Mouse (Mus musculus): ENCODE results near the gene Prkch.
A peak's percentile ranks its signal among the peaks of the same experiment; 100 is the strongest.

Gene Prkch

DNA sequence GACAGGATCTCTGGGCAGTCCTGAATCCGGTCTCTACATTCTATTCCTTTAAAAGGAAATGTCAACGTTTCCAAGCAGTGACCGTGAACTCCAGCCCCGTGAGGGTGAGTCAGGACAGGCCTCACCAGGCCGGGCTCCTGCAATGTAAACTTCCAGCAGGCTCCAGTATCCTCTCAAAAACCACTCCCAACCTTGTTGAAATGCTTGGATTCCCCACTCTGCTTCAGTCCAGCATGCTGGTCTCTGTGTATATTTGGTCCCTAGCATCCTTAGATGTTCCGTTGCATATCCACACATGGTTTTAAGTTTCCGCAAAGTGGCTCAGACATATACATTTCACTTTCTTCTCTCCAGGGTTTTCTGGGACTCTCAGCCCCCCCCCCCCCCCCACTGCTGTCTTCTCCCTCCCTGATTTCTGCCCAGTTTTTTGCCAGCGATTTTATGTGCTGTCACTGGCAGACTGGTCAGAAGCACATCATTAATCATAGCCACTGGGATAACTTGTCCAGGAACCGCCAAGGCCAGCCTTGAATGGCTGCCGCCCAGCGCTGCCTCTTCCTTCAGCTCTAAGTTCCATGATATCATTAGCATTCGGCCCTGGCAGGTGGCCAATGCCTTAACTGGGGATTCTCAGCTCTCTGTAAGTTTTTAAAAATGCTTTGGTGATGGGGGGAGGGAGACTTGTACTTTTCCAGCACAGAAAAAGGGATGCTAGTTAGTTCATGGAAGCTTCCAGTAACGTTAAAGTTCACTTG, 225.6 kb downstream of the Prkch start:
- DNase-seq = peak; percentile 68

DNA sequence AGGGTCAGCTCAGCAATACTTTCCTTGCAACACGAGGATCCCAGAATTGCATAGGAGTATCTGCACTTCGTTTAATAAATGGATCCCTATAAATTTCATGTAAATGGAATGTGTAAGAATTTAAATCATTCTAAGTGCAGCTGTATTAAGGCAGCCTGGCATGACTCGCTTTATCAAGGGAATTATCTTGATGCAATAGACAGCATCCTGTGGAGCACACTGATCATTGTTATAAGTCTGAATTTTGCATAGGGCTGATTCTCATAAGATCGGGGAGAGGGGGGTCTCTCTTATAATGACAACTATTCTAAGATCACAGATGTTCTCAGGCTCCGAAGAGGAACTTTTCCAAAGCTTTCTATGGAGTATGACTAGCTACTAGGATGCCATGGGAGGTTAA, 226.3 kb downstream of the Prkch start:
- no peak for DNase-seq

DNA sequence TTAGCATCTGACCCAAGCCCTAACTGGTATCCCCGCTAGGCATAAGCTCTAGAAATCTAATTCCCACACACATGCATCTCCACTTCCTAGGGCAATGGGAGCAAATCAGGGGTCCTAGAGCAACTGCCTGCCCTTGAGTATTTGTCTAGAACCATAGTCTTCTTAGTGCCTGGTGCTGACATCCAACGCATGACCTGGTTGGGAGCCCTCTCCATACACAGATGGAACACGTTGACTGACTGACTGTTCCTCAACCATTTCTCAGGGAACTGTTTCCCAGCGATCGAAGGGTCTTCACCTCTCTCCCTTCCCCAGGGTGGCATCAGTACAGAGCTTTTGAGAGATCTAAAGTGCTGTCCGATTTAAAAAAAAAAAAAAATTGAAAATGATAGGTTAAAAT, 227.6 kb downstream of the Prkch start:
- DNase-seq = no peak

DNA sequence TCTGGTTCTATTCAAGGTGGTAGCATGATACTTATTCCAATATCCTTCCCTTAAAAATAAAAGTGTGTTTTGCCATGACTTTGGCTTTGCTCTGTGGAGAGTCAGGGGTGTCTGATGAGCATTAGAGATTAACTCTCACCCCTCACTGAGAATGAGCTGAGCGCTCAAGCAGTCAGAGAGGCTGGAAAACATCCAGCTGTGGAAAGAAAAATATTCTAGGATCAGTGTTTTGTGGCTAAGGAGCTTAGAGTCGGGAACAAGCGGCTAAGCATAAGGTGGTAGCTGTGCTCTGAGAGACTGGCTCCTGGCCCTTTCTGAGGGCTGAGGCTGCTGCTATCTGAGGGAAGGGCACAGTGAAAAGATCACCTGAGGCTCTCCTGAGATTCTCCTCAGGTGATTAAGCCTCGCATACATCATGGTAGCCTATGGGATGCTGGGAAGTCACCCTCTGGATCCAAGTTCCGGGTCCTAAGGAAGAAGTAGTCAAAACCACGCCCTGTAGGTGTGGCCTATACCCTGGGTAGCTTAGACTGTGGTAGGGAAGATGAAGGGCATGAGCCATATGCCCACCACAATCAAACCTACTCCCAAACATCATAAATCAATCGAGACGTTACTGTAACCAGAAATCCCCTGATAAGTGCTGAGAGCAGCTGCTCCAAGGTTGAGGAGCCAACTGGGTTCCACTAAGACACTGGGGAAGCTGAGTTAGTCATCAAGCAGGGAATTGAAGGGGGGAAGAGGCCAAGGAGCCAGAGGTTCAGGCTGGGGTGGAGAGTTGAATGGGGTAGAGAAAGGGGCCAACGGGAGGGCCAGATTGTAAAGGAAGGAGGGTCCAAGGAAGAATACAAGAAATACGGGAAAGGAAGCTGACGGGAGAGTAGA, 228.7 kb downstream of the Prkch start:
- DNase-seq = no peak

DNA sequence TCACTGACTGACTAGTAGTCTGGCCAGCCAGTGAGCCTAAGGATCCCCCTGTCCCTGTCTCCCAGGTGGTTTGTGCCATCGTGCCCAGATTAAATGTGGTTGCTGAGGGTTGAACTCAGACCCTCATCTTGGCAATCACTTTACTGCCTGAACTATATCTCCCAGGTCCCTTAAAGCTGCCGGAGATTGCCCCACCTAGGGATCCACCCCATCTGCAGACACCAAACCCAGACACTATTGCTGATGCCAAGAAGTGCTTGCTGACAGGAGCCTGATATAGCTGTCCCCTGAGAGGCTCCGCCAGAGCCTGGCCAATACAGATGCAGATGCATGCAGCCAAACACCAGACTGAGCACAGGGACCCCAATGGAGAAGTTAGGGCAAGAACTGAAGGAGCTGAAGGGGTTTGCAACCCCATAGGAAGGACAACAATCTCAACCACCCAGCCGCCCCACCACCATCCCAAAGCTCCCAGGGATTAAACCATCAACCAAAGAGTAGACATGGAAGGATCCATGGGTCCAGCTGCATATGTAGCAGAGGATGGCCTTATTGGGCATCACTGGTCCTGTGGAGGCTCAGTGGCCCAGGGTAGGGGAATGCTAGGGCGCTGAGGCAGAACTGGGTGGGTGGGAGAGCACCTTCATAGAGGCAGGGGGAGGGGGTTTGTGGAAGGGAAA, 229.6 kb downstream of the Prkch start:
- no peak for DNase-seq

DNA sequence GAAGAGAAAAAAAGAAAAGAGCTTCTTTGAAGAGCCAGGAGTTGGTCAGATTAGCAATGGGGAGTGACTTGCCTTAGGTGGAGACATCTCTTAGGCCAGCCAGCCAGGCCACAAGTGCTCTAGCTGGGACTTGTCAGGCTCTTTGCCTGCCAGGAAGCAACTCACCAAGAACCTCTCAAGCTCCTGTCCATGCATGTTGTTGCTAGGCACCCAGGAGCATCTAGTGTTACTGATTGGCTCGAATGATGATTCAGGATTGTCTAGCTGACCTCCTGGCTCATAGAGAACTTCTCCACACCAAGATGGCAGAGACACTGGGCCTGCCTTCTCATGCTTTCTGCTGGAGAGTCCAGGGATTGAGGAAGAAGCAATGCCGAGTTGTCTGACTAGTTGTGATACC, 230.3 kb downstream of the Prkch start:
- no peak for DNase-seq

DNA sequence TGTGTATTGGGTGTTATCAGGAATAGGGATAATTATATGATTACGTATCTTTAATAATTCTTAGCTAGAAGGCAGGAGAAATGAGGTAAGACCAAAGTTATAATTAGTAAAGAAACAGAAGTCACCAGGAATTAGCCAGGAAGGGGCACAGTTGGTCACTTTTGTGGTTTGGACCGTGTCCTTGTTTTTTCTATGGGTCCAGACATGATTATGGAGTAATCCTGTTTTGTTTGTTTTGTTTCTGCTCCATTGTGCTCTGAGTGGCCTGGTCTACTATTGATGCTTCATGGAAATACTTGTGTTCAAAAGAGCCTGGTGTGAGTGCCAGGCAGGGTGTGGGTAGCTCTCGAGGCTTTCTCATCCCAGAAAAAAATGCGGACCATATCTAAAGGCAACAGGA, 230.9 kb downstream of the Prkch start:
- DNase-seq = no peak

DNA sequence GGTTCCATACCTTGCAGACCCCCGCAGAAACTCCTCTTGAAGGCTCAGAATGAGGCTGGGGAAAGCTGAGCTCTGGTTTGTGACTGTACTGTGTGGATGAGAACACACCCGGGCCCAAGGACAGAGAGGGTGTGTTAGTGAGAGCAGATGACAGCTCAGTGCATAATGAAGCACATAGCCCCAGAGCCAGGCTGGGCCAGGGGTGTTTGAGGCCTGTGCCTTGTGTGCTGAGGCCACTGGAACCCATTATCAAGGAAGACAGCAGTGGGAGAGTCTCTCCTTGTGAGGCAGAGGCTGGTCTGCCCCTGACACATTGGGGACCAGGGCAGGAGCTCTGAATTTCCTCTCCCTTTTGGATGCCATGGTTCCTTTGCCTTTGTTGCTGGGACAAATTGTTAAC, 231.3 kb downstream of the Prkch start:
- DNase-seq = no peak

DNA sequence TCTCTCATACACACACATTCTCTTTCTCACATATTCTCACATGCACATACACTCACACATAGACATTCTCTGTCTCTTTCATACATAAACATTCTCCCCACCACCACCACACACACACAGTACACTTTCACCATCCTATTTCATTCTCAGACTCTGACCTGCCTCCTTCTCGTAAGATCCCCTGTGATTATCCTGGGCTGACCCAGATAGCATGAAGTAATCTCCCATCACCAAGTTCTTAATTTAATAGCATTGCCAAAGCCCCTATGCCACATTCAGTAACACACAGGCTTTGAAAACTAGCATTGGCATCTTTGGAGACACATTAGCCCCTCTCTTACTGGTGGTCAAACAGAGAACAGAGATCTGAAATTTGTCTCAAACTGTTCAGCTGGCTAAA, 232.3 kb downstream of the Prkch start:
- DNase-seq = no peak

DNA sequence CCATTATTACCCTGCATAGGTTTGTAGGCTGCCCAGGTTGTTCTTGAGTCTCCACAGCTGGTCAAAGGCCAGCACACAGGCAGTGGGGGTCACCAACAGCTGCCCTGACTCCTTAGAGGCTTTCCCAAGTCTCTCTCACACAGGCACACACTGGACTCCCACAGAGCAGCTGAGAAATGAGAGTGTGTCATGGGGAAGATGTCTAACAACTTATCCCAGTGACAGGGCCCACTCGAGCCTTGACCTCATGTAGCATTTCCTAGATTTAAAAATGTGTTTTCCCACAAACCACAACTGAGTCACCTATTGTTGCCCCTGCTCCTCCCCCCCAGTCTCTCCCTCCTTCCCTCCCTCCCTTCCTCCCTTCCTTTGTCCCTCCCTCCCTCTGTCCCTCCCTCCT, 234.2 kb downstream of the Prkch start:
- no peak for DNase-seq

DNA sequence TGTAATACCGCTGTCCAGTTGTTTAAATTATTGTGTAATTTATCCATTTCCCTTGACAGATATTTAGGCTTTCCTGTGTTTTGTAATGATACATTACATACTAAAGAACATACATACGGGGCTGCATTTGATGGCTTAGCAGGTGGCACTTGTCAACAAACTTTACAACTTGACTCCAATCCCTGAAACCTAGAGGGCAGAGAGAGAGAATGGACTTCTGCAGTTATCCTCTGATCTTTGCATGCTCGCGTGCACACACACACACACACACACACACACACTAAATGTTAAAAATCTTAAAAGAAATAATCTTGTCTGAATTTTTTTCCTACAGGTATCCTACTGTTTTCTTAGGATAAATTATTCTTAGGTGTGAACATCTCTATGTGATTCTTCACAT, 236.6 kb downstream of the Prkch start:
- no peak for DNase-seq

DNA sequence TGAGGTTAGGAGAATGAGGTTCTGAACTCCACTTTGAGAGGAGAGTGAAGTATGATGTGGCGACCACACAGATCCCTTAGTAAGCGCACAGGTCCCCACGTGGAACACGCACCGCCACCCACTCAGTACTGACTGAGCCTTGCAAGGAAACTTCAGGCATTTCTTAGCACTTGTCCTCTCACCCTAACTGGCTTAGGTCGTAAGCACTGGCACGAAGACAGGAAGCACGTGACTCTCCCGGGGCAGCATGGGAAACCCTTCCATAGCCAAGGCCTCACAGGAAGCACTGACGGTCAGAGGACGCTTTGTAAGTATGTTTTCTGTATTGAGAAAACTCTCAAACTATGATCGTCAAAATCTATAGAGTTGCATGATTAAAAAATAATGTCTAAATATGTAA, 237.7 kb downstream of the Prkch start:
- no peak for DNase-seq

DNA sequence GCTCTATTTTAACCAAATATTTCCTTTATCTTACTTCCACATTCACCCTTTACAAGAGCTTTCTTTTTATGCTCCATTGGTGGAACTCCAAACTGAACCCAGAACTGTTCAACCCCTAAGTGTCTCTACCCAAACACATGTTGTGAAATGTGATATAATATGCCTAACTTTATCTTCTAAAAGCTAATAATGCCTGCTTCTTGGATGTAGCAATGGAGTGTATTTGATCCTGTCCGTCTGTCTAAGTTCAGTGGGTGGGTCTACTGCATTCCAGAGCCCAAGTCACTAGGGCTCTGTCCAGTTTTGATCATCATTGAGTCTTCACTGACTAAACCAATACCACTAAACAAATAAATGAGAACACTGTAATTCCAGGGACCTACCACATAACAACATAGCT, 240.2 kb downstream of the Prkch start:
- DNase-seq = no peak

All from kidney, adult 9 months (tissue).